Mouse (Mus musculus) lung, adult 10 weeks (tissue): ENCODE data around the gene Calcrl. TPM values are rescaled to one million over a fixed set of nuclear protein-coding genes. Genes with fewer than 3 reads are reported as not detected.

Experiments used
- polyA plus RNA-seq: library from polyadenylated mRNA; stranded (reverse); fragments of 350-450 nt; fragmentation: Illumina TruSeq; extraction: RNeasy Lipid Tissue Mini Kit (QIAGEN cat#74804); gene quantifications from one replicate; pipeline ENCODE4 v1.2.3, GENCODE M21; 2014; ENCODE audit warnings: low read depth, low replicate concordance; ENCODE audit not compliant: insufficient read depth

Calcrl gene
- polyA plus RNA-seq = 260 TPM

DNA sequence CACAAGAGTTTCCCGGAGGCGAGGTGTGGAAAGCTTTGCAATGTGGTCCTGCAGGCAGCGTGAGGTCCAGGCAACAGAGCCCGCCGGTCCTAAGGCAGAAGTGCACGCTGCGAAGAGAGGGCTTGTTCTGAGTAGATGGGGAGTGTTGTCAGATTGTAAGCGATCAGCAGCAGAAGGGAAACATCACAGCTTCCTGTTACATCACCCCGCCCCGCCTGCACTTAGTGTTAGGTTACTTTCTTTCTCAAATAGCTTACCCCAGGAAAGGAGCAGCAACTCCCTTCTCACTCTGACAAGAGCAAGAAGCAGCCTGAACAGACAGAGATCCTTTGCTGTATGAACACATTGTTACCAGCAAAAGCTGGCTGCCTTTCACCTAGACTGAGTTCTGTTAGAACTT is at the start of gene Calcrl:
TSS of gene Calcrl (minus strand) at position 274 of the 400 bp plus-strand sequence.

Other genes with a start within 250 kb of the Calcrl start
- 21.5 TPM for gene Tfpi, start 51.4 kb upstream of the Calcrl start, polyA plus RNA-seq
- 56.3 TPM for gene Ctnnd1, start 225.4 kb upstream of the Calcrl start, polyA plus RNA-seq
- not detected for gene Btbd18, start 233.7 kb upstream of the Calcrl start, polyA plus RNA-seq
- 47.1 TPM for gene Selenoh, start 245.4 kb upstream of the Calcrl start, polyA plus RNA-seq